Mouse (Mus musculus): Measurements from ENCODE around the gene Cchcr1. TPM values are rescaled to one million over a fixed set of nuclear protein-coding genes. Genes with fewer than 3 reads are reported as not detected.
"Not testable (repeated sequence)": the region's sequence is repeated elsewhere in the genome, so short reads cannot be mapped to it uniquely, and the experiment has no call there.

The Cchcr1 gene
- polyA plus RNA-seq (2012; rRNA removed), result 294 and 295 TPM in 2 replicates

DNA sequence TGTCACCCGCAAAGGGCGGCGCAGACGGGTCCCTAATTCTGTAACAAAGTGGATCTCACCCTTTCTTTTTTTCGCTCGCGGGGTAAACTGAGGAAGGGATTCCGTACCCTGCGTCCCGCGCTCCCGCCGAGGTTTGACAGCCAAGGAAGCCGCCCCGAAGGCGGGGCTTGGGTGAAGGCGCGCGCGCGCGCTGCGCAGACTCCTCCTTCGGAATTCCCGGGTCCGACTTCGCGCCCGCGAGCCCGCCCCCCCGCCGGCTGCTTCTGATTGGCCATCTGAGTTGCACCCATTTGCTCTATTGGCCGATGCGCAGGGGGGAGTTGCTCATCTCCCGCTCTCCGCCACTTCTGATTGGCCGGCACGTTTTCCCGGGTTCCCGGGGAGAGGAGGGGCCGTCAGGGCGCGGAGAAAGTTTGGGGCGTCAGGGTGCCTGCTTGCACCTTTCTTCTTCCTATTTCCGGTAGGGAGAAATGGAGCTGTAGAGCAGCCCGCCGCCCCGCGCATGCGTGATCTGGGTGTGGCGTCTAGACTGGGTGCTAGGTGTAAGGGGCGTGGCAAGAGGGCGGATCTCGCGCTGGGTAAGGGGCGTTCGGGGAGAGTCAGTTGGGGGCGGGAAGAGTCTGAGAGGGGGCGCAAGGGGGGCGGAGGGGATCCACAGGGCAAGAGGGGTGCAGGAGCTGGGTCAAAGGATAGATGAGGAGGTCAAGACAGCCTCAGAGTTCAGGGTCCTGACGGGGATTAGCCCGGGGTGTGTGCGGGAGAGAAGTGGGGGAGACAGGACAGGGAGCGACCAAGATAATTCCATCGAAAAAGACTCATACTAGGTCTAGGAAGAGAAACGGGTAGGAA, at the start of gene Cchcr1, which contains the start of gene Tcf19:
Gene Cchcr1 (plus strand): TSS at position 449 of the 849 bp plus-strand sequence.
Gene Tcf19 (minus strand): TSS at position 173 of the 849 bp plus-strand sequence.
- peak; percentile 49 for TF ChIP-seq POLR2A (IDR thresholded peaks at IDR 0.05; ENCODE audit: control insufficient read depth, low read depth, low read length)
- TF ChIP-seq CTCF (IDR thresholded peaks at IDR 0.05; ENCODE audit: control insufficient read depth, insufficient read depth, insufficient replicate concordance, low read depth, low read length), result 0 out of 2 replicates have a peak, but pooled peaks have one; percentile 8
- H3K4me1 ChIP-seq (ENCODE audit: control insufficient read depth, insufficient read depth, low read length), result peaks cover 8% of the 10 kb centered on the region
- H3K27ac ChIP-seq (ENCODE audit: control insufficient read depth, insufficient read depth, low read depth, low read length), result peak within 1 kb of the TSS; percentile 73
- H3K27me3 ChIP-seq (ENCODE audit: control insufficient read depth, insufficient read depth, low read length), result no peaks in the 10 kb centered on the region
- no peaks in the 10 kb centered on the region for H3K36me3 ChIP-seq (ENCODE audit: control insufficient read depth, insufficient read depth, low read length)
- H3K4me3 ChIP-seq (ENCODE audit: control insufficient read depth, low read depth, low read length), result peak within 1 kb of the TSS; percentile 90

DNA sequence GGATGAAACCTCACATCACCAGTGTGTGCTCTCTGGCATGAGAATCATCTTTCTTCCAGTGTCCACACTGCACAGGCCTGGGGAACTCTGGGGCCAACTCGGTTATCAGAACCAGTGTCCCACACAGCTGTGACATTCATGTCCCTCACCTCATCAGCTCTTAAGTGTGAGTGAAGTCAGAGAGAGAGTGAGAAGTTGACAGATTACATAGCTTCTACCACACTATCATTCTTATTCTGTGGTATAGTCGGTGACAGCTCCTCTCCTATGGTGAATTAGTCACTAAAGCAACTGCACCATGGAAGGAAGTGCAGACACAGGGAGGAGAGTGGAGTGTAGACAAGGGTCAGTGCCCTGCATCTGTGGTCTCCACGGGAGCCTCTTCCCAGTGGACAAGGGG, 48.0 kb upstream of the Cchcr1 start:
- H3K27ac ChIP-seq (ENCODE audit: control insufficient read depth, insufficient read depth, low read depth, low read length); H3K36me3 ChIP-seq (ENCODE audit: control insufficient read depth, insufficient read depth, low read length); H3K4me3 ChIP-seq (ENCODE audit: control insufficient read depth, low read depth, low read length); H3K27me3 ChIP-seq (ENCODE audit: control insufficient read depth, insufficient read depth, low read length); H3K4me1 ChIP-seq (ENCODE audit: control insufficient read depth, insufficient read depth, low read length): not testable (repeated sequence)

DNA sequence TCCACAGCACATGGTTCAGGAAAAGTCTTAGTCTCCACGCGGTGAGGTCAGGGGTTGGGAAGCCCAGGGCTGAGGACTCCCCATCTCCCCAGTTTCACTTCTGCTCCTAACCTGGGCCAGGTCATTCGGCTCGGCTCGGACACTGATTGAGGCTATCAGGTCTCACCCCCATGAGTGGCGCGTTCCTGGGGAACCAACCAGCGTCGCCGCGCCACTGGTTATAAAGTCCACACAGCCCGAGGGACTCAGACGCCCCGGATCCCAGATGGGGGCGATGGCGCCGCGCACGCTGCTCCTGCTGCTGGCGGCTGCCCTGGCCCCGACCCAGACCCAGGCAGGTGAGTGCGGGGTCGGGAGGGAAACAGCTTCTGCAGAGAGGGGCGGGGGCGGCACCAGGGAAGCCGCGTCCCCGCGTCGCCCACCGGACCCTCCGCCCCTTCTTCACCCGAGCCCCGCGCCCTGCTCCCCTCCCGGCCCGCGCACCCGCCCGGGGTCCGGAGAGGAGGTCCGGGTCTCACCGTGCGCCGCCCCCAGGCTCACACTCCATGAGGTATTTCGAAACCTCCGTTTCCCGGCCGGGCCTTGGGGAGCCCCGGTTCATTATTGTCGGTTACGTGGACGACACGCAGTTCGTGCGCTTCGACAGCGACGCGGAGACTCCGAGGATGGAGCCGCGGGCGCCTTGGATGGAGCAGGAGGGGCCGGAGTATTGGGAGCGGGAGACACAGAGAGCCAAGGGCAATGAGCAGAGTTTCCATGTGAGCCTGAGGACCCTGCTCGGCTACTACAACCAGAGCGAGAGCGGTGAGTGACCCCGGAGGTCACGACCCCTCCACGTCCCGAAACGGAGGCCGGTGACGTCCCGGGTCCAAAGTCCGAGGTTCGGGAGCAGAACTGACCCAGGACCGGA, 46.8 kb upstream of the Cchcr1 start, which contains the start of gene H2-Q10:
Gene H2-Q10 (plus strand): TSS at position 248 of the 910 bp plus-strand sequence.
- Histone ChIP-seq H3K4me1 (ENCODE audit: control insufficient read depth, insufficient read depth, low read length) (peaks cover 3% of the 10 kb centered on the region), H3K4me3 (ENCODE audit: control insufficient read depth, low read depth, low read length) (peak within 1 kb of the TSS; percentile 5), H3K27ac (ENCODE audit: control insufficient read depth, insufficient read depth, low read depth, low read length) (no peak within 1 kb of the TSS), H3K36me3 (ENCODE audit: control insufficient read depth, insufficient read depth, low read length) (no peaks in the 10 kb centered on the region), H3K27me3 (ENCODE audit: control insufficient read depth, insufficient read depth, low read length) (no peaks in the 10 kb centered on the region)
- TF ChIP-seq CTCF (IDR thresholded peaks at IDR 0.05; ENCODE audit: control insufficient read depth, insufficient read depth, insufficient replicate concordance, low read depth, low read length) (no peak), POLR2A (IDR thresholded peaks at IDR 0.05; ENCODE audit: control insufficient read depth, low read depth, low read length) (no peak)

DNA sequence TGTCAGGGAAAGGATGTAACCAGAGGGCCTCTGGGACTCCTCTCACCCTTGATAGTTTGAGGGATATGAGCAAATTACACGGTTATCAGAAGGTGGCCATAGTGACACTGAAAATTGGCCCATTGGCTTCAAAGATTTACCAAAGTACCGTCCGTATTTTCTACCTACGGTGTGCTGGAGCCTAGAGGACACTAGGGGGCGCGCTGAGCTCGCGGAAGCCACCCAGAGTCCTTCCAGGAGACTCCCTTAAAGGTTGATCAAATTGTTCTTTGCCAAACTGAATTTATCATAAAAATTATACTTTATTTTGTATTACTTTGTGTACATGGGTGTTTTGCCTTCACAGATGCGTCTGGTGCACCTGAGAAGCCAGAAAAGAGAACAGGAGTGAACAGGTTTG, 32.8 kb upstream of the Cchcr1 start:
- no peak overlapping the region for H3K4me3 ChIP-seq (ENCODE audit: control insufficient read depth, low read depth, low read length)
- no peaks in the 10 kb centered on the region for H3K36me3 ChIP-seq (ENCODE audit: control insufficient read depth, insufficient read depth, low read length)
- 0 out of 2 replicates have a peak overlapping the region, but pooled peaks have one; percentile 4 for H3K27ac ChIP-seq (ENCODE audit: control insufficient read depth, insufficient read depth, low read depth, low read length)
- TF ChIP-seq CTCF (IDR thresholded peaks at IDR 0.05; ENCODE audit: control insufficient read depth, insufficient read depth, insufficient replicate concordance, low read depth, low read length) (peak; percentile 88), POLR2A (IDR thresholded peaks at IDR 0.05; ENCODE audit: control insufficient read depth, low read depth, low read length) (no peak)
- no peaks in the 10 kb centered on the region for H3K27me3 ChIP-seq (ENCODE audit: control insufficient read depth, insufficient read depth, low read length)
- no peaks in the 10 kb centered on the region for H3K4me1 ChIP-seq (ENCODE audit: control insufficient read depth, insufficient read depth, low read length)

DNA sequence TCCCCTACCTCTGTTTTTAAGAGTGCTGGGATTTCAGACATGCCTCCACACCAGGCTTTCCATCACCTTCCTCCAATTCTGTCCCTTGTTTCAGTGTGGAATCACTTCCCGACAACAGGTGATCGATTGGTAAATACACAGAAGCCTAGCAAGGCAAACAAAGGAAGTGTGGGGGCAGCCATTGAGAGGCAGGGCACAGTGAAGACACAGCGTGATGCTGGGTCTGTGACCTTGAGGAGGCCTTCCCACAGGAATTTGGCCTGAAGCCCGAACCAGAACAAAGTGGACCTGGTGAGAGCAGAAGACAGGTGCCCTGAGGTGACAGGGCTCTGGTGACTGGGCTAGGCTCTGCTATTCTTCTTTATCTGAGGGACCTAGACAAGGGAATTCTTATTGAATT, 31.2 kb upstream of the Cchcr1 start:
- Histone ChIP-seq H3K4me3 (ENCODE audit: control insufficient read depth, low read depth, low read length) (no peak overlapping the region), H3K27ac (ENCODE audit: control insufficient read depth, insufficient read depth, low read depth, low read length) (no peak overlapping the region), H3K36me3 (ENCODE audit: control insufficient read depth, insufficient read depth, low read length) (no peaks in the 10 kb centered on the region), H3K4me1 (ENCODE audit: control insufficient read depth, insufficient read depth, low read length) (no peaks in the 10 kb centered on the region), H3K27me3 (ENCODE audit: control insufficient read depth, insufficient read depth, low read length) (no peaks in the 10 kb centered on the region)
- TF ChIP-seq POLR2A (IDR thresholded peaks at IDR 0.05; ENCODE audit: control insufficient read depth, low read depth, low read length) (no peak), CTCF (IDR thresholded peaks at IDR 0.05; ENCODE audit: control insufficient read depth, insufficient read depth, insufficient replicate concordance, low read depth, low read length) (no peak)

DNA sequence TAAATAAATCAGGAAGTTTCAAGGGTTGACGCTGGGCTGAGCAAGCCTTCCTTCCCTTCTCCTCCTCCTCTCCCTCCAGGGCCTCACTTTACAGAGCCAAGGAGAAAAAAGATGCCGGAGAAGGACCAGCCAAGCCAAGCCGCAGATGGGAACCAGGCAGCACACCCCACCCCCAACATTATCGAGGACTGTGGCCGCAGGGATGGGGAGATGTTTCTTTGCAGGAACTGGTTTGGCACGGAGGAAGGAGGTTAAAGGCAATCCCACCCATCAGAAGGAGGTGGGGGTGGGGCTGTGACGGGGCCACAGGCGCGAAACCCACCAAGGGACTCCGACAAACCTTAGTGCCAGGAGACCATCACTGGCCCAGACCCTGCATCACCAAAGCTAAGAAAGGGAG, 30.2 kb upstream of the Cchcr1 start:
- Histone ChIP-seq H3K36me3 (ENCODE audit: control insufficient read depth, insufficient read depth, low read length) (no peaks in the 10 kb centered on the region), H3K4me3 (ENCODE audit: control insufficient read depth, low read depth, low read length) (no peak overlapping the region), H3K27me3 (ENCODE audit: control insufficient read depth, insufficient read depth, low read length) (no peaks in the 10 kb centered on the region), H3K4me1 (ENCODE audit: control insufficient read depth, insufficient read depth, low read length) (no peaks in the 10 kb centered on the region), H3K27ac (ENCODE audit: control insufficient read depth, insufficient read depth, low read depth, low read length) (no peak overlapping the region)
- TF ChIP-seq CTCF (IDR thresholded peaks at IDR 0.05; ENCODE audit: control insufficient read depth, insufficient read depth, insufficient replicate concordance, low read depth, low read length) (no peak), POLR2A (IDR thresholded peaks at IDR 0.05; ENCODE audit: control insufficient read depth, low read depth, low read length) (no peak)

DNA sequence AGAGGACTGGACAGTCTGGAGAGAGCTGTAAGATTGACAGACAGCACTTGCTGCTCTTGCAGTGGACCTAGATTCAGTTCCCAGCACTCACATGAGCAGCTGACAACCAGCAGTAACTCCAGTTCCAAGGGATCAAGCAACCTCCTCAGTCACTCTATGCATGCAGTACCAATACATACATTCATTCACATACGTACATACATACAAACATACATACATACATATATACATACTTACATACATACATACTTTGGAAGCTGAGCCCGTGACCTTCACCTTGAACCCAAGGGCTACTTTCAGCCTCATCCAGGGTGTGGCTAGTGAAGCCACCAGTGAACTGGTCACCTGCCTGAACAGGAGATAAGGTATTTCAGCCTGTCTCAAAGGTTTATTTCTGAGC, 28.9 kb upstream of the Cchcr1 start:
- H3K27ac ChIP-seq (ENCODE audit: control insufficient read depth, insufficient read depth, low read depth, low read length), result no peak overlapping the region
- TF ChIP-seq POLR2A (IDR thresholded peaks at IDR 0.05; ENCODE audit: control insufficient read depth, low read depth, low read length) (no peak), CTCF (IDR thresholded peaks at IDR 0.05; ENCODE audit: control insufficient read depth, insufficient read depth, insufficient replicate concordance, low read depth, low read length) (no peak)
- no peaks in the 10 kb centered on the region for H3K36me3 ChIP-seq (ENCODE audit: control insufficient read depth, insufficient read depth, low read length)

More for the DNA sequence above, 28.9 kb upstream of the Cchcr1 start:
- no peak overlapping the region for H3K4me3 ChIP-seq (ENCODE audit: control insufficient read depth, low read depth, low read length)
- no peaks in the 10 kb centered on the region for H3K4me1 ChIP-seq (ENCODE audit: control insufficient read depth, insufficient read depth, low read length)
- H3K27me3 ChIP-seq (ENCODE audit: control insufficient read depth, insufficient read depth, low read length), result no peaks in the 10 kb centered on the region

Measured in testis, adult 2 months (tissue).